Mouse (Mus musculus) hindbrain, embryonic 12.5 days (tissue): ENCODE data around the gene D17Wsu92e. TPM values are rescaled to one million over a fixed set of nuclear protein-coding genes. Genes with fewer than 3 reads are reported as not detected.

Source experiments
- ATAC-seq: fragments of 200-750 bp; cut with Nextera tagmentation; 2 replicates; pipeline ENCODE4 v1.8.0; 2017; ENCODE audit warnings: moderate TSS enrichment; ENCODE audit not compliant: low FRiP score
- H3K27ac ChIP-seq: fragments of 300-500 bp; sonication (generic); 2 replicates; pipeline ENCODE4 v1.5.1; 2016; ENCODE audit warnings: mild to moderate bottlenecking
- H3K27me3 ChIP-seq: fragments of 300-500 bp; sonication (generic); 2 replicates; pipeline ENCODE4 v1.6.1; 2016; ENCODE audit warnings: mild to moderate bottlenecking
- H3K36me3 ChIP-seq: fragments of 300-500 bp; sonication (generic); 2 replicates; pipeline ENCODE4 v1.6.1; 2016; ENCODE audit warnings: mild to moderate bottlenecking
- H3K4me1 ChIP-seq: fragments of 300-500 bp; sonication (generic); 2 replicates; pipeline ENCODE4 v1.6.1; 2016
- H3K4me2 ChIP-seq: fragments of 300-500 bp; sonication (generic); replicated peaks from 2 replicates; pipeline ENCODE4 v1.6.1; 2016; ENCODE audit warnings: mild to moderate bottlenecking
- H3K4me3 ChIP-seq: fragments of 300-500 bp; sonication (generic); 2 replicates; pipeline ENCODE4 v1.5.1; 2016; ENCODE audit warnings: mild to moderate bottlenecking
- H3K9ac ChIP-seq: fragments of 300-500 bp; sonication (generic); 2 replicates; pipeline ENCODE4 v1.6.1; 2016; ENCODE audit warnings: mild to moderate bottlenecking, moderate library complexity
- H3K9me3 ChIP-seq: fragments of 300-500 bp; sonication (generic); replicated peaks from 2 replicates; pipeline ENCODE4 v1.6.1; 2016; ENCODE audit warnings: mild to moderate bottlenecking
- whole genome bisulfite sequencing: fragments of 180-500 bp; shearing (Covaris S2); methylation state at CpG from one replicate; pipeline ENCODE4 v1.1.7; 2016; 5-methylcytosine and 5-hydroxymethylcytosine counted together
- polyA plus RNA-seq: library from polyadenylated mRNA; unstranded; fragments of >200 nt; fragmentation: Nextera tagmentation; extraction: Ambion mirVana; gene quantifications from 2 replicates; pipeline ENCODE4 v1.2.1, GENCODE M21; 2016

Gene D17Wsu92e
- polyA plus RNA-seq, 1 experiment from 2014 or later: 13.7 TPM

DNA sequence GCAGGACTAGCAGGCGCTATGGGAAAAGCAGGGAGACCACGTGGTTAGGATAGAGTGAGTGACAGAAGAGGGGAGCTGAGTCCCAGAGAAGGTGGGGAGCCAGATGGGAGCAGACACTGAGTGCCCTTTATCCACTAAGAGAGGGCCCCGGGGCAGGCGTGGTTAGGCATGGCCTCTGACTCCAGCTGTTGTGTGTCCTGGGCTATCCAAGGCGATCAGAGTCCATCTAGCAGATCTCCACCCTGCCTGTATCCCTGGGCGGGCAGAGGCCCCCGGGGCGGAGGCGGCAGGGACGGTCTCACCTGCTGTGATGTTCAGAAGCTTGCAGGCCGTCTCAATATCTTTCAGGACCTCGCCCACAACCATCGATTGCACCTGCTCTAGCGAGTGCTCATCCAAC, 100.8 kb downstream of the D17Wsu92e start:
- peaks cover 11% of the 10 kb centered on the region for H3K27me3 ChIP-seq
- H3K4me3 ChIP-seq: no peak overlapping the region
- 71% methylated on average over 14 of the region's 14 CpGs for WGBS
- H3K4me1 ChIP-seq: peaks cover 12% of the 10 kb centered on the region
- no peaks in the 10 kb centered on the region for H3K36me3 ChIP-seq
- ATAC-seq: no peak
- H3K4me2 ChIP-seq: no peak overlapping the region
- H3K9ac ChIP-seq: no peak overlapping the region
- H3K27ac ChIP-seq: no peak overlapping the region
- H3K9me3 ChIP-seq: no peaks in the 10 kb centered on the region

GRCm38 (mm10) chr17:27718250-27718649, 102.2 kb downstream of the D17Wsu92e start:
- peaks cover 19% of the 10 kb centered on the region for H3K27me3 ChIP-seq
- H3K4me3 ChIP-seq: no peak overlapping the region
- H3K27ac ChIP-seq: no peak overlapping the region
- 61% methylated on average over 5 of the region's 5 CpGs for WGBS
- H3K4me2 ChIP-seq: no peak overlapping the region
- no peaks in the 10 kb centered on the region for H3K36me3 ChIP-seq
- ATAC-seq: no peak
- peaks cover 12% of the 10 kb centered on the region for H3K4me1 ChIP-seq
- no peaks in the 10 kb centered on the region for H3K9me3 ChIP-seq
- no peak overlapping the region for H3K9ac ChIP-seq

DNA sequence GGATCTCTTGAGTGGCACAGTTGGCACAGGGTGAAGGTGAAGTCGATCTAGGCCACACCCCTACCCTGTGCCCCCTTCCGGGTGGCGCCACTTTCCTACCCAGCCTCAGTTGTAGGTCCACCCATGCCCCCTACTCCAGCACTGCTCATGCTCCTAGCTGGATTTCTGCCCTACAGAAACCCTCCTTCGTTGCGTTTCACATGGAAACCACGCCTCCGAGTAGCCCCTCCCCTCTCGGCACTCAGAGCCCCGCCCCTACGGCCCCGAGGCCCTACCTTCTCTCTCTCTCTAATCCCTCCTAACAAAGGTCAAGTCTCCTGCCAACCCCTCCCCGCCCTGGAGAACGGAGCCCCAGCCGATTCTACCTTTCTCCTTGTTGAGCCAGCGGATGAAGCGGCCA, 103.6 kb downstream of the D17Wsu92e start:
- peak; percentile 32; the same call in 1 of the 2 replicates for ATAC-seq
- H3K4me3 ChIP-seq: peak overlapping the region; percentile 20
- peak overlapping the region; percentile 33; the same call in 1 of the 2 replicates for H3K9ac ChIP-seq

DNA sequence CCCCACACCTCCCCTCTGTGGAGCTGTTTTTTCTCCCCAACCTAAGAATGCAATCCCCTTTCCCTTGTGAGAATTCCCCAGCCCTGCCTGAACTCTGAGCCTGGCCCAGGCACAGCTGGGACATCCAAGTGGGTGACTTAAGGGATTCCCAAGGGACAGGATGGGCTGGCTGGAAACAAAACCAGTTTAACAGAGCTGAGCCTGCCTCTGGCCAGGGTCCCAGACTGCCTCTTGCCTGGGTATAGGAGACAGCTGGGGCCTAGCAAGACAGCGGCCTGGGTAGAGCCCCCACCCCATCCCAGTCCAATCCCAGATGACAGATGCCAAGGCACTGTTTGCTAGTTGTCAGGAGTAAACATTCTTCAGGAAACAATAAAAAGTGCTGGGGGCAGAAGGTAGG, 107.6 kb downstream of the D17Wsu92e start:
- peaks cover 13% of the 10 kb centered on the region for H3K4me1 ChIP-seq
- H3K4me2 ChIP-seq: no peak overlapping the region
- no peak for ATAC-seq
- H3K4me3 ChIP-seq: no peak overlapping the region
- 71% methylated on average over 1 of the region's 1 CpGs for WGBS
- H3K36me3 ChIP-seq: no peaks in the 10 kb centered on the region
- H3K9ac ChIP-seq: no peak overlapping the region
- peaks cover 21% of the 10 kb centered on the region for H3K27me3 ChIP-seq
- no peaks in the 10 kb centered on the region for H3K9me3 ChIP-seq
- H3K27ac ChIP-seq: no peak overlapping the region

More for the DNA sequence above, 103.6 kb downstream of the D17Wsu92e start:
- Histone ChIP-seq H3K27me3 (peaks cover 19% of the 10 kb centered on the region), H3K36me3 (no peaks in the 10 kb centered on the region), H3K9me3 (no peaks in the 10 kb centered on the region), H3K27ac (no peak overlapping the region), H3K4me1 (peaks cover 12% of the 10 kb centered on the region), H3K4me2 (peak overlapping the region; percentile 47)
- 5% methylated on average over 16 of the region's 16 CpGs for WGBS

- WGBS: 67% methylated on average over 5 of the region's 5 CpGs
- Histone ChIP-seq H3K4me1 (peaks cover 8% of the 10 kb centered on the region; the same call in 1 of the 2 replicates), H3K4me2 (no peak overlapping the region), H3K27me3 (peaks cover 37% of the 10 kb centered on the region), H3K4me3 (no peak overlapping the region), H3K9ac (no peak overlapping the region), H3K9me3 (no peaks in the 10 kb centered on the region), H3K36me3 (no peaks in the 10 kb centered on the region), H3K27ac (no peak overlapping the region)
- ATAC-seq: no peak
These were observed 110.8 kb downstream of the D17Wsu92e start for GRCm38 (mm10) chr17:27709650-27710049.

- Histone ChIP-seq H3K4me2 (peak overlapping the region; percentile 53), H3K36me3 (no peaks in the 10 kb centered on the region), H3K9me3 (no peaks in the 10 kb centered on the region), H3K4me3 (peak overlapping the region; percentile 27), H3K27ac (no peak overlapping the region), H3K27me3 (peaks cover 30% of the 10 kb centered on the region), H3K4me1 (peaks cover 8% of the 10 kb centered on the region; the same call in 1 of the 2 replicates), H3K9ac (0 out of 2 replicates have a peak overlapping the region, but pooled peaks have one; percentile 4)
- 10% methylated on average over 25 of the region's 25 CpGs for WGBS
- peak; percentile 91 for ATAC-seq
These were observed 112.3 kb downstream of the D17Wsu92e start for GRCm38 (mm10) chr17:27707954-27708661.

DNA sequence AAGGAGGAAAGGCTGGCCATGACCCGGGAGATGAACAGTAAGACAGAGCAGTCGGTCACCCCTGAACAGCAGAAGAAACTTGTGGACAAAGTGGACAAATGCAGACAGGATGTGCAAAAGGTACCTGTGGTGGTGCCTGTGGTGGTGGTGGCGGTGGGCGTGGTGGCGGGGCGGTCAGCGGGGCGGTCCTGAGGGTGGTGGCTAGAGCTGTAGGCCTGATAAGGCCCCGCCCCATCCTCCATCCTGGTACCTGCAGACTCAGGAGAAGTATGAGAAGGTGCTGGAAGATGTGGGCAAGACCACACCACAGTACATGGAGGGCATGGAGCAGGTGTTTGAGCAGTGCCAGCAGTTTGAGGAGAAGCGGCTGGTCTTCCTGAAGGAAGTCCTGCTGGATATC, 114.8 kb downstream of the D17Wsu92e start:
- no peak for ATAC-seq

DNA sequence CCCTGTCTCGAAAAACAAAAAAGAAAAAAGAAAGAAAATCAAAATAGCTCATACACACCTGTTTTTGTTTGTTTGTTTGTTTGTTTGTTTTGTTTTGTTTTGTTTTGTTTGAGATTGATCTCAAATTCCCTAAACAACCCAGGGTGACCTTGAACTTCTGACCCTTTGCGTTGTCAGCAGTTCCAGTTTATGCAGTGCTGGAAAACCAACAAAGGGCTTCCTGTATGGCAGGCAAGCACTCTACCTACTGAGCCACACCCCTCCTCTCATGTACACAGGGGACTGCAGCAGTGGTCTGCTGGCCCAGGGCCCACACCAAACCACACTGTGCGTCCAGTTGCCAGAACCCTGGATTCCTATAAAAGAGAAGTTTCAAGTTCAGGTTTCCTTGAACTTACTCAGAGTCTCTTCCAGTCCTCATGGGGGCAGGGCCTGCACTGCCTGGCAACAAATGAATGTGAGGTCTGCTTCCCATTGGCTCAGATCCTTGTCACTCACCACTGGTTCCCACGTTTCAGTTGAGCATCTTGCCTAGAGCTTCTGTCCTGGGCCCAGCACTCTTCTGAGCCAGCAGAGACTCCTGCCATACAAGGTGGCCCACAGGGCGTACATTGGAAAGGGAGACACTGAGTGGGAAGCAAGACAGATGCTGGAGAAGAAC, 116.4 kb downstream of the D17Wsu92e start:
- Histone ChIP-seq H3K4me2 (no peak overlapping the region), H3K4me3 (no peak overlapping the region), H3K9me3 (no peaks in the 10 kb centered on the region; the same call in 1 of the 2 replicates), H3K27ac (no peak overlapping the region), H3K9ac (no peak overlapping the region), H3K27me3 (peaks cover 28% of the 10 kb centered on the region), H3K36me3 (no peaks in the 10 kb centered on the region), H3K4me1 (peaks cover 24% of the 10 kb centered on the region)
- WGBS: 63% methylated on average over 5 of the region's 5 CpGs
- ATAC-seq: no peak

More for the DNA sequence above, 114.8 kb downstream of the D17Wsu92e start:
- no peak overlapping the region for H3K4me3 ChIP-seq
- H3K9me3 ChIP-seq: no peaks in the 10 kb centered on the region
- H3K4me1 ChIP-seq: peaks cover 24% of the 10 kb centered on the region
- H3K27me3 ChIP-seq: peaks cover 30% of the 10 kb centered on the region
- no peak overlapping the region for H3K4me2 ChIP-seq
- no peak overlapping the region for H3K9ac ChIP-seq
- H3K36me3 ChIP-seq: no peaks in the 10 kb centered on the region
- no peak overlapping the region for H3K27ac ChIP-seq
- WGBS: 20% methylated on average over 10 of the region's 10 CpGs

DNA sequence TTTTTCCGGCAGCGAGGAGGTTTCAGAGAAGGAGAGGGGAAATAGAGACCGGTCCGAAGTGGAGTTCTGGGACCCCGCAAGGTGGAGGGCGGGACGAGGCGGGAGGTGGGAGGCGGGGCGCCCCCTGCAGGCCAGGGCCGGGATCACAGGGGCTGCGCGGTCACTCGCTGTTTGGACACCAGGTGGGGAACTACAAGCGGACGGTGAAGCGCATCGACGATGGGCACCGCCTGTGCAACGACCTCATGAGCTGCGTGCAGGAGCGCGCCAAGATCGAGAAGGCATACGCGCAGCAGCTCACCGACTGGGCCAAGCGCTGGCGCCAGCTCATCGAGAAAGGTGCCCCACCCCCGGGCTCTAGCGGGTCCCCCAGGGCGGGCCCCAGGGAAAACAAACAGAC, 117.9 kb downstream of the D17Wsu92e start:
- H3K4me2 ChIP-seq: peak overlapping the region; percentile 54
- peaks cover 26% of the 10 kb centered on the region for H3K27me3 ChIP-seq
- peak overlapping the region; percentile 47; the same call in 1 of the 2 replicates for H3K9ac ChIP-seq
- H3K36me3 ChIP-seq: no peaks in the 10 kb centered on the region
- H3K4me3 ChIP-seq: peak overlapping the region; percentile 23
- ATAC-seq: no peak
- H3K27ac ChIP-seq: no peak overlapping the region
- whole genome bisulfite sequencing: 2% methylated on average over 34 of the region's 34 CpGs
- peaks cover 16% of the 10 kb centered on the region for H3K4me1 ChIP-seq
- no peaks in the 10 kb centered on the region; the same call in 1 of the 2 replicates for H3K9me3 ChIP-seq

DNA sequence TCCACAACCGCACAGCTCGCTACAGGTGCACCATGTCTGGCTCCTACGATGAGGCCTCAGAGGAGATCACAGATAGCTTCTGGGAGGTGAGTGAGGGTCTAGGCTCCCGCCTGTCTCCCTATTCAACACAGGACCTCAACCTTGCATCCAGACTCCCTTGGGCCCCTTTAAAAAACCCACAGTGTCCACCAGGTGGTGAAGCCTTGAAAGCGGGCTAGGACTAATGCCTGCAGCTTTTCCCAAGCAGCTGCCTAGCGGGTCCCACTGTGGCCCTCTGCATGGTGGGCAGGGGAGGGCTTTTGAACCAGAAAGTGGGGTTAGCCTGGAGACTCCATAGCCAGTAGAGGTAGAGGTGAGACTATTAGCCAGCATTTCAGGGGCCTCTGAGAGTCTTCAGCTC, 118.6 kb downstream of the D17Wsu92e start:
- H3K9ac ChIP-seq: no peak overlapping the region
- WGBS: 70% methylated on average over 6 of the region's 6 CpGs
- H3K27me3 ChIP-seq: peaks cover 19% of the 10 kb centered on the region
- H3K4me3 ChIP-seq: no peak overlapping the region
- H3K4me2 ChIP-seq: no peak overlapping the region
- H3K36me3 ChIP-seq: no peaks in the 10 kb centered on the region
- H3K4me1 ChIP-seq: peaks cover 16% of the 10 kb centered on the region
- no peaks in the 10 kb centered on the region; the same call in 1 of the 2 replicates for H3K9me3 ChIP-seq
- 0 out of 2 replicates have a peak, but pooled peaks have one; percentile 18 for ATAC-seq
- peak overlapping the region; percentile 40; the same call in 1 of the 2 replicates for H3K27ac ChIP-seq
